Mouse (Mus musculus) bone marrow, adult 2 months (tissue): ENCODE results near the gene Smoc2.

Source experiments
- CTCF ChIP-seq: fragments of 200-500 bp; IDR thresholded peaks from 2 replicates; pipeline ENCODE4 v1.5.1; 2011; ENCODE audit warnings: low read length, control low read depth; ENCODE audit not compliant: control insufficient read depth, insufficient read depth
- POLR2A ChIP-seq: fragments of 200-500 bp; IDR thresholded peaks from 2 replicates; pipeline ENCODE4 v1.6.1; 2011; ENCODE audit warnings: low read depth, mild to moderate bottlenecking, control low read depth, low read length, borderline replicate concordance; ENCODE audit not compliant: control insufficient read depth

- TF ChIP-seq POLR2A (no peak), CTCF (no peak)
Measured at GRCm38 (mm10) chr17:14353219-14354079, 74.1 kb downstream of the Smoc2 start.
